Mouse (Mus musculus): ENCODE data around the gene Il11ra1.
"Not testable (repeated sequence)": the region's sequence is repeated elsewhere in the genome, so short reads cannot be mapped to it uniquely, and the experiment has no call there.

Il11ra1 gene

DNA sequence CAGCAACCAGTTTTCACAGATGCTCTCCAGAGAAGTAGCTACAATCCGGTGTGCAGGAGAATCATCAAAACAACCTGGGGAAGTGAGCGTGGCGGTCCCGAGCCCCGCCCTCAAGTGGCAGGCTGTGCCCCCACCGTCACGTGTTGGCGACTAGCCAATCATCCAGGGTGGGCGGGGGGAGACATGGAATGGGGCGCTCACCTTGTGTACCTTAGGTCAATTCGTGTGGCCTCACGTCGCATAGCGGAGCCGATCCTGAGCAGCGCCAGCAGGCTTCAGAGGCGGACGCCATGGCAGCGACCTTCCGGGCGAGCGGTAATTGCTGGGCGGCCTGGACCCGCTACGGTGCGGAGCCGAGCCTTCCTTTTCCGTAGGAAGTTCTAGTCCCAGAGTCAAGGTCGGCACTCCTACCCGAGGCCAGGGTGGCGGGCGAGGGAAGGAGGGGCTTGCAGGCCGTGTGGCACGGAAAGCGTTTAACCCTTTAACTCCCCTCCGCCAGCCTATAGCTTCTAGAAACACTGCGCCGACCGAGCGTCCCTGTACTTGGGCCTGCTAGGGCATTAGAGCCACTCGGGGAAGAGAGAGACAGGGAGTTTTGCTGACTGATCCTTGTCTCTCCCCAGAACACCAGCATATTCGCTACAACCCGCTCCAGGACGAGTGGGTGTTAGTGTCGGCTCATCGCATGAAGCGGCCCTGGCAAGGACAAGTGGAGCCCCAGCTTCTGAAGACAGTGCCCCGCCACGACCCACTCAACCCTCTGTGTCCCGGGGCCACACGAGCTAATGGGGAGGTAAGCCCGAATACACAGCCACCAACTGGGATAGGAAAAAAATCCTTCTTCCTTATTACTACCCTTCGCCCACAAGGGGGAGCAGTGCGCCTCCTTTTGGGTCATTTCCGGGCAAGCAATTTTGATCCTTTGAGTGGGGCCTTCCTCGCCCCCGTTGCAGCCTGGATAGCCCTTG lies 55.8 kb downstream of the Il11ra1 start, which contains the start of gene Sigmar1:
Sigmar1 (minus strand) TSS at position 820 of the 968 bp plus-strand sequence.
- DNase-seq (ENCODE audit: low spot score in 2 of 2), result peak; percentile 90 to 91

GRCm38 (mm10) chr4:41756440-41756839 lies 56.7 kb downstream of the Il11ra1 start:
- peak in 1 of 2 experiments; percentile 21 for DNase-seq (ENCODE audit: low spot score in 2 of 2)

GRCm38 (mm10) chr4:41757321-41757720 lies 57.5 kb downstream of the Il11ra1 start:
- no peak for DNase-seq (ENCODE audit: low spot score in 2 of 2)

DNA sequence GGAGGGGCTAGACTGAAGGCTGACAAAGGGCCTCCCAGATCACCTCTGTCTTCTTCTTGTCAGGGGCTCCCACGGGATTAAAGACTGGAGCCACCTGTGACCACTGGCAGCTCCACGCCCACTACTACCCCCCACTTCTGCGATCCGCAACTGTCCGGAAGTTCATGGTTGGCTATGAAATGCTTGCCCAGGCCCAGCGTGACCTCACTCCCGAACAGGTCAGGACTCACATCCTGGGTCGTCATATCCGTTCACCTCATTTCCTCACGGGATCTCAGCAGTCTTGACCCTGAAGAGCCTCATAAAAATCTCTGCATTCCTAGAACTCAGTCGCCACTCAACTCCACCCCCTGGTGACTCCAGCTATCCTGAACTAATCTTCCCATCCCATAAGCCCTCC lies 58.2 kb downstream of the Il11ra1 start:
- DNase-seq (ENCODE audit: low spot score in 2 of 2), result no peak

DNA sequence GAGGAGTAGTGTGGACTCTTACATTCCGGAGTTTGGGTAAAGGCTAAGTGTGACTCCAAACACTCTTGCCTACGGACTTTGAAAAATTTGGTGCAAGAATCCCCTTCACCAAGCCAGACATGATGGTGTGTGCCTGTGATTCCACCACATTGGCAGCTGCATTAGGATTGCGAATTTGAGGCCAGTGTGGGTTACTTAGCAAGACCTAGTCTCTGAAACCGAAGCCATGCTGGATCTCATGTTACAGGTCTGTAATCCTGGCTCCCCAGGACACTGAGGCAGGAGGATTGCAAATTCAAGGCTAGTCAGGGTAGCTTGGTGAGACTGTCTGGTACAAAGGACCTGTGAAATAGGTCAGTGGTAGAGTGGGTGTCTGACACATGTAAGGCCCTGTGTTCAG lies 58.9 kb downstream of the Il11ra1 start:
- no peak for DNase-seq (ENCODE audit: low spot score in 2 of 2)

DNA sequence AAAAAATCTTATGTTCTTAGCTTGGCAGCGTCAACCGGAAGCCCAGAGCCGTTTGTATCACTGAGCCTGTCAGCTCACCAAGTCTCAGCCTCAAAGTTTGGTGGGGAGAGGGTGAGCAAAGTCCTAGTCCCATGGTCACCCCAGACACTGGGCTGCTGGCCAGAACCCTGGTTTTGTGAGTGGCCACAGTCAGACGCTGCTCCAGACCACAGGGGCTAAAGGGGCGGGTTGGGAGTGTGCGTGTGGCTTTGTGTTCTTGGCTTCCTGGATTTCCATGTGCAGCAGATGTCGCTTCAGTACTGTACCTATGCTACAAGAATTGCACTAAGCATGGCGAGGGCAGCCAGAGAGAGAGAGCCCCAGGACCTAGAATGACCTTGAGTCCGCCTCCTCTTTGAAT lies 59.4 kb downstream of the Il11ra1 start:
- DNase-seq (ENCODE audit: low spot score in 2 of 2), result no peak

DNA sequence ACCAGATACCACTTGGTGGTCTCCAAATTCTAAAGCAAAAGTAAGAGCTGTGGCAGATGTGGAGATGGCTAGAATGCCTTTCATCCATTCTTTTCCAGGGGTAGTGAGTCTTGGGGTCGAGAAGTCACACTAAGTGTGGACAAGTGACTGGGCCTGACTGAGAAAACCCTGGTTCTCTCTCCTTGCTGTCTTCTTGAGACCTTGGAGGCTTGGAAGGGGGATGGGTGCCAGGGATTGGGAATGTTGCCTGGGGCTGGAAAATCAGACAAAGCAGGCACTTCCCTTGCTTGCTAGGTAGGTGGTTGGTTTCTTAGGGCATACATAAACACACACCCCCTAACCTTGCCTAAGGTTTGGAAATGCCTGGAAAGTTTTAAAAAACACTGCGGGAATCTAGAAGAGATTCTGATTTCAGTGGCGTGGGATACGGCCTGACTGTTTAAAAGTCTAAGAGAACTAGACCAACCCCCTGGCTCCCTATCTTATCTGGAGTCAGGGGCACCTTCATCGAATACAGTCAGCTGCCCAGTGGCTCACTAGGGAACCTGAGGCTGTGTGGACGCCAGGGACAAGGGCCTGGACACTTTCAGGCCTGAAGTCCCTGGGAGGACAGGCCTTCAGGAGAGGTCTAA lies 60.0 kb downstream of the Il11ra1 start:
- no peak for DNase-seq (ENCODE audit: low spot score in 2 of 2)

- DNase-seq (ENCODE audit: low spot score in 2 of 2), result peak; percentile 57 to 68
Observed at GRCm38 (mm10) chr4:41760288-41760721, 60.5 kb downstream of the Il11ra1 start.

DNA sequence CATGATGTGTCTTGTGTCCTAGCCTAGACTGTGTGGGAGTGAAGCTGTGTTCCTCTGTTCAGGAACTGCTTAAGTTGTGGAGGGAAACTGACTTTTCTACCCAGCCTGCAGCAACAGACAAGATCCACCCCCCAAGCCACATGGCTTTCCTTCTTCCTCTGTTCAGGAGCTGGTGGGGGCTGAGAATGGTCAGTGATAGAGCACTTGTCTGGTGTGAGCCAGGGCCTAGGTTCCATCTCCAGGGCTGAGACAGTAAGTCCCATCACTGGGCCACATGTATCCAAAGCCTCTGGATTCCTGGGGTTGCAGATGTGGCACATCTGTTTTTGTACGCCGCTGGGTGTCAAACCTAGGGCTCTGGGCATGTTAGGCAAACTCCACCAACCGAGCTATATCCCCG lies 61.1 kb downstream of the Il11ra1 start:
- no peak for DNase-seq (ENCODE audit: low spot score in 2 of 2)

GRCm38 (mm10) chr4:41761680-41762079 lies 61.9 kb downstream of the Il11ra1 start:
- no peak for DNase-seq (ENCODE audit: low spot score in 2 of 2)

- DNase-seq (ENCODE audit: low spot score in 2 of 2), result no peak
Observed at GRCm38 (mm10) chr4:41762099-41762687, 62.4 kb downstream of the Il11ra1 start.

DNA sequence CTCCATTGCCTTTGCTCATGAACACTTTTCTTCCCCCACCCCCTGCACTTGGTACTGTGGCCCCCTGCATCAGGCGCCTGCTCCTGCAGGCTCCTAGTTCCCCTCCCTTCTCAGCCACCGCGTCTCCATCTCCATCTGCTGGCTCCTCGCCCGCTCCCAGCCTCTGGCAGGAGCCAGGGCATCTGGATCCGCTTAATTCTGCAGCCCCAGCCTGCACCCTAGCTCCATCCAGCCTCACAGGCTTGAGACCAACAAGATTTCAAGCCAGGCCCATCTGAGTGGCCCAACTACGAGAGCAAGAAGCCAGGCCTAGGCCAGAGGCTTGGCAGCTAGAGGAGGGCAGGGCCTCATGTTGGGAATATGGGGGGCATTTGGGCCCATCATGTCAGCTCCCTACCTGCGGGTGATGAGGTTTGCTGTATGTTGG lies 62.9 kb downstream of the Il11ra1 start:
- DNase-seq (ENCODE audit: low spot score in 2 of 2), result not testable (repeated sequence)

GRCm38 (mm10) chr4:41763176-41763575 lies 63.4 kb downstream of the Il11ra1 start:
- not testable (repeated sequence) for DNase-seq (ENCODE audit: low spot score in 2 of 2)

DNA sequence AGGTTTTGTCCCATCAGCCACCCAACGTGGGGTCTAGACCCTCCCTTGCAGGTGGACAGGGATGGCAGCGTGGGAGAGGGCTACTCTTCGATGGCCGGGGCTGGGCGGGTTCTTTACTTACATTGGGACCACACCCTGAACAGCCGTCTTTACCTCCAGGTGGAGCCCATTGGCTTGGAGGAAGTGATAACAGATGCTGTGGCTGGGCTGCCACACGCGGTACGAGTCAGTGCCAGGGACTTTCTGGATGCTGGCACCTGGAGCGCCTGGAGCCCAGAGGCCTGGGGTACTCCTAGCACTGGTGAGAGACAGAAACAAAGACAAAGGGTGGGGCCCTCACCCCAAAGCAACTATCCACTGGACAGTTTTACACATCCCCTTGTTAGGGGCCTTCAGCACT lies 67.5 kb downstream of the Il11ra1 start:
- DNase-seq (ENCODE audit: low spot score in 2 of 2), result not testable (repeated sequence)

- DNase-seq (ENCODE audit: low spot score in 2 of 2), result not testable (repeated sequence)
Observed at GRCm38 (mm10) chr4:41772946-41773345, 73.2 kb downstream of the Il11ra1 start.

- DNase-seq (ENCODE audit: low spot score in 2 of 2), result peak in 1 of 2 experiments; percentile 40
Observed at GRCm38 (mm10) chr4:41773502-41773901, 73.7 kb downstream of the Il11ra1 start.

- DNase-seq (ENCODE audit: low spot score in 2 of 2), result peak; percentile 76 to 77
Observed at GRCm38 (mm10) chr4:41774002-41774401, 74.2 kb downstream of the Il11ra1 start, which contains the start of gene Ccl27a. Ccl27a (minus strand) TSS chr4:41774247.

DNA sequence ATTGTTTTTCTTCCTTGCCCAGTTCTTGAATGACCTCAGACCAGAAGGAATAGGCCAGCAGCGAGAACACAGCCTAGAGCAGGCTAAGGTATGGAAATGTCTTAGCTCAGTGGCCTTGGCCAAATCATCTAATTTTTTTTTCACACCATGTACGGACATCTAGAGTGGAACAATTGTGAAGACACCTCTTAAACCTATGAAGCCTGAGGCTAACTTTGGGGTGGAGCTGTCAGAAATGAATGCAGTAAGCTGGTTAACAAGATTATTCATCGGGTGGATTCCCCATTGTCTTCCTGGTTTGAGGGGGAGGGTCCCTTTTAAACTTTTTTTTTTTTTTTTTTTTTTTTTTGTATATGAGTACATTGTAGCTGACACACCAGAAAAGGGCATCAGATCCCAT lies 74.7 kb downstream of the Il11ra1 start:
- not testable (repeated sequence) for DNase-seq (ENCODE audit: low spot score in 2 of 2)

- DNase-seq (ENCODE audit: low spot score in 2 of 2), result not testable (repeated sequence)
Observed at GRCm38 (mm10) chr4:41775840-41776239, 76.1 kb downstream of the Il11ra1 start.

DNA sequence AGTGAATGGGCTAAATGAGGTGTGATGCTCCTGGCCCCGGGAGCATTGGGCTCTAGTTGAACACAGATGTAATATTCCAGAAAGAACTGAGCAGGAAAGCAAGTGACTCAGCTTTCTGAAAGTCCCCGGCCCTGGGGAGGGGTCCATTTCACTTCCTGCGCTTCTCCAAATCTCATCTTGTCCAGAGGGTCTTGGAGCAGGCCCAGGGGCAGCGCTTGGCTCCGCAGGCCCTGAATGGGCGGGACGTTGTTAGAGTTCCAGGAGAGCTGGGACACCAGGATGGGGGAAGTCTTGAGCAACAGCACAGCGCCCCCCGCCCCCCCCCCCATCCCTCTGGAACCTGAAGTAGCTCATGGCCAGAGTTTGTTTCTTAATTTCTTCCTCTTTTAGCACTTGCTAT lies 81.5 kb downstream of the Il11ra1 start:
- not testable (repeated sequence) for DNase-seq (ENCODE audit: low spot score in 2 of 2)

- DNase-seq (ENCODE audit: low spot score in 2 of 2), result not testable (repeated sequence)
Observed at GRCm38 (mm10) chr4:41781748-41782485, 82.1 kb downstream of the Il11ra1 start.

All from thymus, postnatal 10 days (tissue).